Mouse (Mus musculus): ENCODE data around the gene Serpina3g.
"Not testable (repeated sequence)": the region's sequence is repeated elsewhere in the genome, so short reads cannot be mapped to it uniquely, and the experiment has no call there.

The Serpina3g gene

DNA sequence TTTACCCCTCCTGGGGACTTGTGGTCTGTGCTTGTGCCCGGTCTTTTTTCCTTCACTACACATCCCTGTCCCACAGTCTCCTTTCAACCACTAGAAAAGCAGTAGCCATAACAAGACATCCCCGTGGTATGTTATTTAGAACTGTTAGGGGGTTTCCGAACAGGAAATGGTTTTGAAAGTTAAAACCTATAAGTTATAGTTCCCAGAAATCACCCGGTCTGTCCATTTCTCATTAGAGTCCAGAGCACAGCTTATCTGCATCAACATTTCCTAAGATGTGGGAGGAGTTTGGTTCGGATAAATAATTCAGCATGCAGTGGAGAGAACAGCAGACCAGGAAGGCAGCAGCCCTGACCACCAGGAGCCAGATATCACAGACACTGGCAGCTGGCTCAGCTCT is at the start of gene Serpina3g:
Gene Serpina3g (plus strand): TSS at position 331 of the 400 bp plus-strand sequence.
- no peak for DNase-seq (ENCODE audit: low read depth, low spot score)

GRCm38 (mm10) chr12:104189246-104189645 is 46.8 kb upstream of the Serpina3g start:
- no peak for DNase-seq (ENCODE audit: low read depth, low spot score)

- no peak for DNase-seq (ENCODE audit: low read depth, low spot score)
Measured at GRCm38 (mm10) chr12:104190852-104191251, 45.2 kb upstream of the Serpina3g start.

DNA sequence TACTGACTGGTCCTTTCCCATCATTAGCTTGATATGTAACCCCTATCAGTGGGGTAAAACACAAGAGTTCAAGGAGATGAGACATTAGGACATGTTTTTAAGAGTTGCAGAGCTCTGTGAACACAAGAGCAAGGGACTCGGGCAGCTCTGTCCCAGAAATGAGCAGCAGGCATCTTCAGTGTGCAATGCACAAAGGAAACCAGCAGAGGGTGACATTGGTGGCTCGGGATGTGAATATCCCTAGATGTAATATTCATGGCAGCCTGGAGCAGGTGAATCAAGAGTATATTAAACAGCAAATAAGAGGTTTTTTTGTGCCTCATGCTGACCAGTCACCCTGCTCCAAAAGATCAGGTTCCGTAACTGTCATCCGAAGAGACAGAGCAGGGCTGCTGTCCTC is 26.9 kb upstream of the Serpina3g start:
- no peak for DNase-seq (ENCODE audit: low read depth, low spot score)

GRCm38 (mm10) chr12:104209802-104210201 is 26.2 kb upstream of the Serpina3g start:
- DNase-seq (ENCODE audit: low read depth, low spot score) = no peak

DNA sequence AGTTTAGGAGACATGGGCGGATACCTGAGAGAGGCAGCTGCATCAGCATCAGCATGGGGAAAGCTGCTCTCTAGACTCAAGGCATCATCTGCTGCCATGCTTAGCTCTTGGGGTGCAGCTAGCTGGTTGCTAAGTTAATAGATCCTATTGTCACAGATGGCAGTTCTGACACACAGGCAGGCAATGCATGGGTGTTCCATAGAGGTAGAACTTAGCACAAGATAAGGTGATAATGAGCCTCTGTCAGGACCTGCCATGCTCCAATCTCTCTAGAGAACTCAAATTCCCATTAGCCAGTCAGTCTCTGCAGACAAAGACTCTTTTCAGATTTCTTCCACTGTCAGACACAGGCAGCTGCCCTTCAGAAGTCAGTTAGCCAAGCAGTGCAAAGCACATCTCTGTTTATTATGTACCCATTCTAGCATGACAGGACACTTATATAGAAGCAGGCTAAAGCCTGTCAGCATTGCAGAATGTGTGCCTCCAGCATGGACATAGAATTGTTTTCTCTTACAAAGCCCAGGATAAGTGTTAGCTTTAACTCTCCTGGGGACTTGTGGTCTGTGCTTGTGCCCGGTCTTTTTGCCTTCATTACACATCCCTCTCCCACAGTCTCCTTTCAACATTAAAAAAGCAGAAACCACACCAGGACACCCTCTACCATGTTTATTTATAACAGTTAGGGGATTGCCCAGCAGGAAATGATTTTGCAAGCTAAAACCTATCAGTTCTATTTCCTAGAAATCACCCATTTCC is 22.2 kb upstream of the Serpina3g start:
- no peak for DNase-seq (ENCODE audit: low read depth, low spot score)

GRCm38 (mm10) chr12:104214445-104214753 is 21.6 kb upstream of the Serpina3g start, which contains the start of gene Serpina3f:
Serpina3f (plus strand) TSS chr12:104214544.
- no peak for DNase-seq (ENCODE audit: low read depth, low spot score)

DNA sequence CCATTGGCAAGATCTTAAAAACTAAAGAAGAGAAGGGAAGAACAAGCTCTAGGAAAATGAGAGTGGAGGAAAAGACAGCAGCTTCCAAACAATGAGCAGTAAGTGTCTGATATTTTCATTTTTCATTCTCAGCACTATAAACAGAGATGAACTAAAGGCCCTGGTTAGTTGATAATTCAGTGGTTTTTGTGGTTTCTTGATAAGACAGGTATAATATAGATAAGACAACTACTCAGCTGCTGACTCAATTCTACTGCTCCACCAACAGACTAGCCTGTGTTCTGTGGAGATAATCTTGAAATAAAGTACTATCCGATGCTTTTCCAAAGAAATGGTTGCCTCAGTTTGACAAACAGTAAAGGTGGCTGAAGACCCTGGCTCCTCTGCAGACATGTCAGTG is 20.8 kb upstream of the Serpina3g start:
- DNase-seq (ENCODE audit: low read depth, low spot score) = no peak

DNA sequence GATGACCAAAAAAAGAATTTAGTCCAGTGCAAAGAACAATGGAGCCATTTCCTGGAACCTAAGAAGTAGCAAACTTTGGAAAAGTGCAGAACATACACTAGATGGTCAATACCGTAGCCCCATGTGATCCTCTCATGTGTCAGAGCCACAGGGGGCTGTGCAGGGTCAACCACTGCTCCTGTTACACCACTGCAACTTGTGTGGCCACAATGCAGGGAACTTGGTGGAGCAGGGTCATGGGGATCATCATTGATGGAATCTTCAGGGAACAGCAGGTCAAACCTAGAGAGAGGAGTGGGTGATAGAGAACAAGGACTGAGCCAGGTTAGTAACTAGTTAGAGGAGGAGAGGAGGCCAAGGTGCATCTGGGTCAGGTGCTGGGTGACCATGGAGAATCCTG is 14.4 kb upstream of the Serpina3g start:
- no peak for DNase-seq (ENCODE audit: low read depth, low spot score)

DNA sequence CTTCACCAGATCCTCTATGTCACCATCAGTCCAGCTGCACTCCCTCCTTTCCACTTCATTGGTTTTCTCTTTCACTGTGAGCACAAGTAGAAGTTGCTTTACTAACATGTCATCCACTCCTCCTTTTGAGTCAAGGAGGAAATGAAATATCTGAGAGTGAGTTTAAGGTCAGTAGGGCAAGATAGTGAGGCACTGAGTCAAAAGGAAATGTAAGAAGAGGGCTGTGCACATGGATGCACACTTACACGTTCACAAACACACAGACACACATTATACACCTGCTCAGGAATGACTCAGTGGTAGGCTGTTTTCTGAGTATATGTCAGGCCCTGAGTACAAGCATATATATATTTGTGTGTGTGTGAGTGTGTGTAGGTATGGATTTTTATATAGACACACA is 12.4 kb upstream of the Serpina3g start:
- no peak for DNase-seq (ENCODE audit: low read depth, low spot score)

DNA sequence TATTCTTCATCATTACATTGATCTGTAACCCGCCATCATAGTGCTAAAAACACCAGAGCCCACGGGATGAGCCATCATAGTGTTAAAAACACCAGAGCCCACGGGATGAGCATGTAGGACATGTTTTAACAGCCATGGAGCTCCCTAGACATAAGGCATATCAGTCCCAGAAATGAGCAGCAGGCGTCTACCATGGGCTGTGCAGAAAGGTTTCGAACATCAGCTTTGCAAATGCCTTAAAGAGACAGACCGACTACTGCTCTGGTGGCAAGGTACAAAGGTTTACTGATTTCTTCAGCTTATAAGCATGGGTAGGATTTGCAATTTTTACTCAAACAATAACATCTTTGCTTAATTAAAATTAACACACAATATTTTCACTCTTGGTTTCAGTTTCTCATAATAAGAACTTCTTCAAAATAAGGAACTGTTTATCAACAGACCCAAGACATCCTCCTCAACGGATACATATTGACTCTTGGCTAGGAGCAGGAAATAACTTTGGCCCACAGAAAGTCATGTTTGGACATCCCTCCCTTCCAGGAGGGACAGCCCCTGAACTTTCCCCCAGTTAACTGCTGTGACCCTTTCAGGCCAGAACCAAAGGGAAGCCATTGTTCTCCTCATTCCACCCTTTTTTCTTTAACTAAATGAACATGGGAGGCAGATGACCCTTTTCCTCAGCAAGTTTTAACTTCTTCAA is 11.3 kb upstream of the Serpina3g start:
- no peak for DNase-seq (ENCODE audit: low read depth, low spot score)

DNA sequence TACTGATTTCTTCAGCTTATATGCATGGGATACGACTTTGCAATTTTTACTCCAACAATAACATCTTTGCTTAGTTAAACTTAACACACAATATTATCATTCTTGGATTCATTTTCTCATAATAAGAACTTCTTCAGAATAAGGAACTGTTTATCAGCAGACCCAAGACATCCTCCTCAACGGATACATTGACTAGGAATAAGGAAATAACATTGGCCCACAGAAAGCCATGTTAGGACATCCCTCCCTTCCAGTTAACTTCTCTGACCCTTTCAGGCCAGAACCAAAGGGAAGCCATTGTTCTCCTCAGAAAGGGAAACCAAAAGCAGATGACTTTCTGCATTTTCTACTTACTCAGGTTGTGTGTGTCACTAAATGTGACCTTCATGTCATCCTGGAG is 5.3 kb upstream of the Serpina3g start:
- DNase-seq (ENCODE audit: low read depth, low spot score) = no peak

DNA sequence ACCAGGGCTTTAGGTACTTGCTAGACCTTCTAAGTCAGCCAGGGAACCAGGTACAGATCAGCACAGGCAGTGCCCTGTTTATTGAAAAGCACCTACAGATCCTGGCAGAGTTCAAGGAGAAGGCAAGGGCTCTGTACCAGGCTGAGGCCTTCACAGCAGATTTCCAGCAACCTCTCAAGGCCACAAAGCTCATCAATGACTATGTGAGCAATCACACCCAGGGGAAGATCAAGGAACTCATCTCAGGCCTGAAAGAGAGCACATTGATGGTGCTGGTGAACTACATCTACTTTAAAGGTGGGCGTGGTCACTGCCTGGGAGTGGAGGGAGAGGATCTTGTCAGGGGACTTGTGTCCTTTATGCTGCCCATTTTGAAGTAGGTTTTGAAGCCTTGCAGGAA is 2.0 kb downstream of the Serpina3g start:
- not testable (repeated sequence) for DNase-seq (ENCODE audit: low read depth, low spot score)

- DNase-seq (ENCODE audit: low read depth, low spot score) = no peak
Measured at GRCm38 (mm10) chr12:104243307-104243706, 7.3 kb downstream of the Serpina3g start.

DNA sequence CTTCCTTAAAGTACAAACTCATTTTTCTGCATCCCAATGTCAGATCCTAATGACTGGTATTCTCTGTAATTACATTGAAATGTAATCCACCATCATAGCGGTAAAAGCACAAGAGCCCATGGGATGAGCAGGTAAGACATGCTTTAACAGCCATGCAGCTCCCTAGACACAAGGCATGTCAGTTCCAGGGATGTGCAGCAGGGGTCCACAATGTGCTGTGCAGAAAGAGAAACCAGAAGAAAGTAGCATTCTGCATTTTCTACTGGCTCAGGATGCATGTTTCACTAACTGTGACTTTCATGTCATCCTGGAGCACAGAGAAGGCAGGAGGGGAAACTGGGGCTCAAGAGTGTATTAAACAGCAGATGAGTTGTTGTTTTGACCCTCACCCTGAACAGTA is 9.0 kb downstream of the Serpina3g start:
- DNase-seq (ENCODE audit: low read depth, low spot score) = no peak

- DNase-seq (ENCODE audit: low read depth, low spot score) = no peak
Measured at GRCm38 (mm10) chr12:104245595-104245994, 9.6 kb downstream of the Serpina3g start.

- DNase-seq (ENCODE audit: low read depth, low spot score) = peak; percentile 18
Measured at GRCm38 (mm10) chr12:104247553-104248002, 11.5 kb downstream of the Serpina3g start.

DNA sequence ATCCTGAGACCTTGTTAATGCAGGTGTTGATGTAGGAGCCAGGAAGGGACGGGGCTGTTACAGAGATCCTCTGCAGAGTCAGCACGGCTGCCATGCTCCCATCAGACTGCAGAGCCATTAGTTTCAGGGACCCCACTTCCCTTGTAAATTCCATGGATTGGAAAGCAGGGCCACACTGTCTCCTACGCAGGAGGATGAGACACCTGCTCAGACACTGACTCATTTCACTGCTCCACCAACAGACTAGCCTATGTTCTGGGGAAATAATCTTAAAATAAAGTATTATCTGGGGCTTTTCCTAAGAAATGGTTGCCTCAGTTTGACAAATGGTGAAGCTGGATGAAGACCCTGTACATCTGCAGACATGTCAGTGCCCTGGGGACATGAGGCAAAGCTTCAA is 12.2 kb downstream of the Serpina3g start:
- no peak for DNase-seq (ENCODE audit: low read depth, low spot score)

DNA sequence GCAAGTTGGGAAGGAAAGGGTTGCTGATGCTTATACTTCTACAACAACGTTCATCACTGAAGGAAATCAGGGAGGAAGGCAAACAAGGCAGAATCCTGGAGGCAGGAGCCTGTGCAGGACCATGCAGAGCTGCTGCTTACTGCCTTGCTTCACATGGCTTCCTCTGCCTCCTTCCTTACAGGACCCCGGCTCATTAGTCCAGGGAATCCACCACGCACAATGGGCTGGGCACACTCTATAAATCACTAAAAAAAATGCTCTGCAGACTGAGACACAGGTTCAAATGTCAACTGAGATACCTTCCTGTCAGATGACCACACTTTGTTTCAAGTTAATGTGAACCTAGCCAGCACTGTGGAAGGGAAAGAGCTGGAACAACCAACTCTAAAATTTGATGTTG is 25.0 kb downstream of the Serpina3g start:
- DNase-seq (ENCODE audit: low read depth, low spot score) = no peak

GRCm38 (mm10) chr12:104262863-104263262 is 26.8 kb downstream of the Serpina3g start, which contains the start of gene Serpina3i:
Serpina3i (plus strand) TSS chr12:104263122.
- peak; percentile 16 for DNase-seq (ENCODE audit: low read depth, low spot score)

- DNase-seq (ENCODE audit: low read depth, low spot score) = no peak
Measured at GRCm38 (mm10) chr12:104266374-104266773, 30.3 kb downstream of the Serpina3g start.

GRCm38 (mm10) chr12:104278216-104279055 is 42.4 kb downstream of the Serpina3g start:
- no peak for DNase-seq (ENCODE audit: low read depth, low spot score)

Data from WW6 (cell line).